Mouse (Mus musculus): Measurements from ENCODE around the gene Wdr86. TPM values are rescaled to one million over a fixed set of nuclear protein-coding genes. Genes with fewer than 3 reads are reported as not detected.

The Wdr86 gene
- total RNA-seq, 2 experiments from 2014 or later: 0.18 to 0.55 TPM

DNA sequence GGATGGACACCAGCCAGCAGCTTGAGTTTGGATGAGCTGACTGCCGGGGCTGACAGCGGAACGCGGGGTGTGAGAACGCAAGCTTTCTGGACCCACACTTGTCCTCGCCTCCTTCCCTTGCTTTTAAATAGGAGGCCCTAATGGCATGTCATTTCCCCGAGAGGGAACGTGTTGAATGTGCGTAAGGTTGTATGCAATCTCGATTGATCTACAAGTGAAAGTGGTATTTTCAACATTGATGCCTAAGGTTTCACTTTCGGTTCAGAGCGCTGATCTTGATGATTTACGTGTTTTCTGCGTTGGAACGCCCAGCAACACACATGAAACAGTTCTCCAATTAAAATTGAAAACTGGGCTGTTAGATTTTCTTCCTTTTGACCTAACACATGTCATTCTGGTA lies 44.4 kb downstream of the Wdr86 start:
- no peak for ATAC-seq (ENCODE audit: poor library complexity, severe bottlenecking)

GRCm38 (mm10) chr5:24685366-24686093 lies 45.0 kb downstream of the Wdr86 start, which contains the start of gene Nub1:
TSS of gene Nub1 (plus strand) at chr5:24685532.
- peak; percentile 85 for ATAC-seq (ENCODE audit: poor library complexity, severe bottlenecking)

DNA sequence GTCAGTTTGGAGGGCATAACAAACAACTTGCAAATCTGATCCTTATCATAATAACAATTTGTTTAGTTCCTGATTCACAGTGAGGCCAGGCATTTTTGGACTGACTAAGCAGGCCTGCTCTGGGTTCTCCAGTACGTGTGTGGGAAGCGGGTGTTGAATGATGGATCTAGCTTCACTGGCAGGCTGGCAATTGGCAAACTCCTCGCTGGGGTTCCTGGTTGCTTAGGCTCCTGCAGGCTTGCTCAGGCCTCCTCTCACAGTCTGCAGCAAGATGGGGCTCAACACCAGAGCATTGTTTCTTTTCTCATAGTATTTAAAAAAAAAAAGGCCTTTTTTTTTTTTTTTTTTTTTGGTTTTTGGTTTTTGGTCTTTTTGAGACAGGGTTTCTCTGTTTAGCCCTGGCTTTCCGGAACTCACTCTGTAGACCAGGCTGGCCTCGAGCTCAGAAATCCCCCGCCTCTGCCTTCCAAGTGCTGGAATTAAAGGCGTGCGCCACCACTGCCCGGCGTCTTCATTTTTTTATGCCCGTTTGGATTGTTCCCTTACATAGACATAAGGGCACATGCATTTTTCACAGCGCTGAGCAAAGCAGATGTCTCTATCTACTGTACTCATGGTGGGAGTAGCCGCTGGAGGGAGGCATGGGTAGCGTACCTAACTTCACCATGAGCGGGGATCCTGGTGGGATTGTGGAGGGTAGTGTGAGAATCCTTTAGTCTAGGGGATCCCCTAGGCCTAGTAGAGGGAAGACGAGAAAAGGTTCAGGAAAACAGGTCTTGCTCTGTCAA lies 45.8 kb downstream of the Wdr86 start:
- peak; percentile 6 for ATAC-seq (ENCODE audit: poor library complexity, severe bottlenecking)

GRCm38 (mm10) chr5:24681436-24681835 lies 49.1 kb downstream of the Wdr86 start:
- ATAC-seq (ENCODE audit: poor library complexity, severe bottlenecking): no peak

DNA sequence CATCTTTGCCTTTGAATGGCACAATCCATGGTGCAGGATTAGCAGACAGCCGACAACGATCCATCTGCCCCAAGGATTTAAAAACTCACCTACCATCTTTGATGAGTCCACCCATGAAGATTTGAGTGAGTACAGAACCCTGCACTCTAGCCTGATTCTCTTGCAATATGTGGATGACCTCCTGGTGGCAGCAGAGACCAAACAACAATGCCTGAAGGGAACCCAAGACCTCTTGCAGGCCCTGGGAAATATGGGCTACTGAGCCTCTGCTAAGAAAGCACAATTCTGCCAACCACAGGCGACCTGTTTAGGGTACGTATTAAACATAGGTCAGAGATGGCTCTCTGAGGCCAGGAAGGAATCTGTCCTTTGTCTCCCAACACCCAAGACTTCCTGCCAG lies 56.3 kb downstream of the Wdr86 start:
- ATAC-seq (ENCODE audit: poor library complexity, severe bottlenecking): peak; percentile 99

Other genes with a start within 250 kb of the Wdr86 start
- not detected in 2 replicates for gene Gbx1, start 203.5 kb downstream of the Wdr86 start, total RNA-seq (2015)
- not detected in 2 replicates for gene Gbx1, start 203.5 kb downstream of the Wdr86 start, total RNA-seq (2017)
- gene Asb10, start 189.7 kb downstream of the Wdr86 start, total RNA-seq (2015): not detected in 2 replicates
- not detected in 2 replicates for gene Asb10, start 189.7 kb downstream of the Wdr86 start, total RNA-seq (2017)
- not detected in 2 replicates for gene 4931409K22Rik, start 173.9 kb downstream of the Wdr86 start, total RNA-seq (2015)
- gene 4931409K22Rik, start 173.9 kb downstream of the Wdr86 start, total RNA-seq (2017): not detected in 2 replicates
- 18.1 and 24.0 TPM in 2 replicates for gene Abcf2, start 153.3 kb downstream of the Wdr86 start, total RNA-seq (2015)
- gene Abcf2, start 153.3 kb downstream of the Wdr86 start, total RNA-seq (2017): 53.7 and 54.5 TPM in 2 replicates
- gene Chpf2, start 144.0 kb downstream of the Wdr86 start, total RNA-seq (2015): 5.0 and 5.1 TPM in 2 replicates
- 11.3 and 13.5 TPM in 2 replicates for gene Chpf2, start 144.0 kb downstream of the Wdr86 start, total RNA-seq (2017)
- gene Smarcd3, start 106.3 kb downstream of the Wdr86 start, total RNA-seq (2015): not detected in 2 replicates
- 0.07 TPM in 1 of 2 replicates, not detected in the other for gene Smarcd3, start 106.3 kb downstream of the Wdr86 start, total RNA-seq (2017)
- gene Nub1, start 45.2 kb downstream of the Wdr86 start, total RNA-seq (2015): 38.3 and 39.9 TPM in 2 replicates
- gene Nub1, start 45.2 kb downstream of the Wdr86 start, total RNA-seq (2017): 61.5 and 67.3 TPM in 2 replicates
- 2.3 and 3.7 TPM in 2 replicates for gene Crygn, start 27.3 kb upstream of the Wdr86 start, total RNA-seq (2015)
- gene Crygn, start 27.3 kb upstream of the Wdr86 start, total RNA-seq (2017): not detected in 2 replicates
- gene Rheb, start 111.9 kb upstream of the Wdr86 start, total RNA-seq (2015): 109 and 136 TPM in 2 replicates
- 44.2 and 56.7 TPM in 2 replicates for gene Rheb, start 111.9 kb upstream of the Wdr86 start, total RNA-seq (2017)